Mouse (Mus musculus): Measurements from ENCODE around the gene Trim34b.

GRCm38 (mm10) chr7:104322028-104322427 is 7.2 kb upstream of the Trim34b start:
- TF ChIP-seq MEF2A (IDR thresholded peaks at IDR 0.05; ENCODE audit: borderline replicate concordance, low read depth, low read length) = no peak
- TF ChIP-seq ELF1 (IDR thresholded peaks at IDR 0.05; ENCODE audit: low read depth, low read length) = no peak
- no peak for TF ChIP-seq CTCF (conservative IDR thresholded peaks at IDR 0.05 in 1 of 2, IDR thresholded peaks at IDR 0.05 in 1 of 2; ENCODE audit: low read depth in 2 of 2, low read length in 2 of 2)
- no peak for TF ChIP-seq POLR2A (IDR thresholded peaks at IDR 0.05; ENCODE audit: low read depth, low read length)
- no peak for TF ChIP-seq EP300 (IDR thresholded peaks at IDR 0.05; ENCODE audit: low read length)
- TF ChIP-seq KAT2A (IDR thresholded peaks at IDR 0.05; ENCODE audit: insufficient replicate concordance, low read length) = no peak
- TF ChIP-seq MAZ (IDR thresholded peaks at IDR 0.05; ENCODE audit: low read depth, low read length) = no peak
- no peak for TF ChIP-seq JUN (IDR thresholded peaks at IDR 0.05; ENCODE audit: insufficient read depth, low read depth, low read length)
- TF ChIP-seq MAFK (IDR thresholded peaks at IDR 0.05; ENCODE audit: insufficient replicate concordance, low read length) = no peak
- TF ChIP-seq POLR2AphosphoS2 (IDR thresholded peaks at IDR 0.05; ENCODE audit: low read depth, low read length) = no peak
- TF ChIP-seq ZMIZ1 (IDR thresholded peaks at IDR 0.05; ENCODE audit: low read depth, low read length) = no peak

All from CH12.LX (cell line).